Mouse (Mus musculus): ENCODE results near the gene Narfl. TPM values are rescaled to one million over a fixed set of nuclear protein-coding genes. Genes with fewer than 3 reads are reported as not detected.

Narfl gene
- polyA plus RNA-seq, 1 experiment from 2014 or later = 27.3 TPM

DNA sequence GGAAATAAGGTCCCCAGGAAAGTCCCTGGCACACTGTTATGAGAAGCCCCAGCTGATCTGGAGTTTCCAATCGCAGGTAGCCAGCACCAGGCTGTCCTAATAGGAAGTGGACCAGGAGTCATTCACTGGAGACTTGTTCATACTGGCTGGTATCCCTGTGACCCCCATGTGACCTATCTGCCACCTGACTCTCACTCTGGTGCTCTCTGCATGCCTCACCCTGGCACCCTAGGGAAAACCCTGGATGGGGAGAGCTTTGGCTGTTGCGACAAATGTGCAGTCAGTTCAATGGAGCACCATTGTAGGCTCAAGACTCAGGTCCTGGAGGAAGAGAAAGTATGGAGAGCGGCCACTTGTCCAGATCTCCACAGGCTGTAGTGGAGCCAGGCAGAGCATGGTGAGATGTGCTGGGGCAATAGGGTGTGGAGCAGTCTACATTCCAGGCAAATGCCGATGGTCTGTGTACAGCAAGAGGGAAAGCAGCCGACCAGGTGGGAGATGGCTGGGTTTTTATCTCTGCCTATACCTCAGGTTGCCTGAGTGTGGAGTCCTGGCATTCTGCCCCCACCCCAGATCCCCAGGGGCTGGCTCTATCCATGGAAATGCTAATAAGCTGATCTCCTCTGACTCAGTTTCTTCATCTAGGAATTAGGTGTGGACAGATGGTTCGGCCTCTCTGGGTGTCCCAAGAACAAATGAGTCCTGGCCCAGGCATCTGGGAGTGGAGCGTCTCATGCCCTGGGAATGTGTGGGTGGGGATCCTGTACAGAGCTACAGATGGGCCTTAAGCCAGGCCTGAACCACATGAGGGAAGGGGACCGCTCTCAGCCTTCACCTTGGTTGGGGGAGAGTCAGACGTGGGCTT is 17.0 kb upstream of the Narfl start:
- WGBS = 75% methylated on average over 9 of the region's 9 CpGs
- Histone ChIP-seq H3K9me3 (ENCODE audit: control insufficient read depth, low read length) (no peaks in the 10 kb centered on the region), H3K9ac (ENCODE audit: low read depth, low read length) (no peak overlapping the region), H3K36me3 (ENCODE audit: control insufficient read depth, insufficient read depth, low read length) (no peaks in the 10 kb centered on the region), H3K4me3 (ENCODE audit: low read length) (no peak overlapping the region), H3K4me2 (replicated peaks; ENCODE audit: low read depth, low read length) (no peak overlapping the region), H3K27ac (ENCODE audit: low read depth, low read length) (no peak overlapping the region), H3K4me1 (ENCODE audit: control insufficient read depth, insufficient read depth, low read length) (no peaks in the 10 kb centered on the region; the same call in 1 of the 2 replicates), H3K27me3 (ENCODE audit: control insufficient read depth, insufficient read depth, low read length) (no peaks in the 10 kb centered on the region)
- ATAC-seq (ENCODE audit: low FRiP score, low TSS enrichment) = no peak

GRCm38 (mm10) chr17:25757691-25758090 is 15.9 kb upstream of the Narfl start:
- no peak for ATAC-seq (ENCODE audit: low FRiP score, low TSS enrichment)
- H3K4me3 ChIP-seq (ENCODE audit: low read length) = no peak overlapping the region
- no peaks in the 10 kb centered on the region for H3K9me3 ChIP-seq (ENCODE audit: control insufficient read depth, low read length)
- no peaks in the 10 kb centered on the region for H3K27me3 ChIP-seq (ENCODE audit: control insufficient read depth, insufficient read depth, low read length)
- H3K27ac ChIP-seq (ENCODE audit: low read depth, low read length) = no peak overlapping the region
- no peak overlapping the region for H3K9ac ChIP-seq (ENCODE audit: low read depth, low read length)
- H3K36me3 ChIP-seq (ENCODE audit: control insufficient read depth, insufficient read depth, low read length) = no peaks in the 10 kb centered on the region
- WGBS = 57% methylated on average over 3 of the region's 3 CpGs
- H3K4me1 ChIP-seq (ENCODE audit: control insufficient read depth, insufficient read depth, low read length) = no peaks in the 10 kb centered on the region; the same call in 1 of the 2 replicates
- no peak overlapping the region for H3K4me2 ChIP-seq (replicated peaks; ENCODE audit: low read depth, low read length)

GRCm38 (mm10) chr17:25760148-25760547 is 13.4 kb upstream of the Narfl start:
- H3K4me2 ChIP-seq (replicated peaks; ENCODE audit: low read depth, low read length) = no peak overlapping the region
- H3K9me3 ChIP-seq (ENCODE audit: control insufficient read depth, low read length) = no peaks in the 10 kb centered on the region
- H3K27me3 ChIP-seq (ENCODE audit: control insufficient read depth, insufficient read depth, low read length) = no peaks in the 10 kb centered on the region
- H3K9ac ChIP-seq (ENCODE audit: low read depth, low read length) = no peak overlapping the region
- no peak overlapping the region for H3K4me3 ChIP-seq (ENCODE audit: low read length)
- WGBS = 73% methylated on average over 8 of the region's 8 CpGs
- no peak overlapping the region for H3K27ac ChIP-seq (ENCODE audit: low read depth, low read length)
- H3K36me3 ChIP-seq (ENCODE audit: control insufficient read depth, insufficient read depth, low read length) = no peaks in the 10 kb centered on the region
- no peaks in the 10 kb centered on the region; the same call in 1 of the 2 replicates for H3K4me1 ChIP-seq (ENCODE audit: control insufficient read depth, insufficient read depth, low read length)
- ATAC-seq (ENCODE audit: low FRiP score, low TSS enrichment) = no peak

DNA sequence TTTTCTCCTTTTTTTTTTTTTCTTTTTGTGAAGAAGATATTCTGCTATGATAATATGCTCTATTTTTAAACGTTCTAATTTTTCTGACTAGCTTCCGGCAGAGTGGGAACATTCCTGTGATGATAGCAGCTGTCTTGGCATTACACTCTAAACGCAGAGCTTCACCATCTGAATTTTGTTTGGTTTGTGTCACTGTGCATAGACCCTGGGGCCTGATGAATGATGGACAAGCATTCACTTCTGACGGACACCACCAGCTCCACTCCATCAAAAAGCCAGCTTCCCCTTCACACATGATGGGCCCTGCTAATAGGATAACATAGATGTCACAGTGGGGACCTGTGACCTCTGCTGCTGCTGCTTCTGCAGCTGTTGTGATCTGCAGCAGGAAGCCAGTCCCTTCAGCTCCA is 12.0 kb upstream of the Narfl start:
- H3K4me2 ChIP-seq (replicated peaks; ENCODE audit: low read depth, low read length) = no peak overlapping the region
- ATAC-seq (ENCODE audit: low FRiP score, low TSS enrichment) = no peak
- no peak overlapping the region for H3K9ac ChIP-seq (ENCODE audit: low read depth, low read length)
- H3K9me3 ChIP-seq (ENCODE audit: control insufficient read depth, low read length) = no peaks in the 10 kb centered on the region
- H3K27ac ChIP-seq (ENCODE audit: low read depth, low read length) = no peak overlapping the region
- WGBS = 61% methylated on average over 4 of the region's 4 CpGs
- H3K27me3 ChIP-seq (ENCODE audit: control insufficient read depth, insufficient read depth, low read length) = no peaks in the 10 kb centered on the region
- H3K4me3 ChIP-seq (ENCODE audit: low read length) = no peak overlapping the region
- H3K36me3 ChIP-seq (ENCODE audit: control insufficient read depth, insufficient read depth, low read length) = no peaks in the 10 kb centered on the region
- no peaks in the 10 kb centered on the region for H3K4me1 ChIP-seq (ENCODE audit: control insufficient read depth, insufficient read depth, low read length)

- no peak overlapping the region for H3K4me2 ChIP-seq (replicated peaks; ENCODE audit: low read depth, low read length)
- H3K4me1 ChIP-seq (ENCODE audit: control insufficient read depth, insufficient read depth, low read length) = no peaks in the 10 kb centered on the region
- ATAC-seq (ENCODE audit: low FRiP score, low TSS enrichment) = no peak
- H3K27ac ChIP-seq (ENCODE audit: low read depth, low read length) = no peak overlapping the region
- H3K9me3 ChIP-seq (ENCODE audit: control insufficient read depth, low read length) = no peaks in the 10 kb centered on the region
- H3K9ac ChIP-seq (ENCODE audit: low read depth, low read length) = no peak overlapping the region
- no peaks in the 10 kb centered on the region for H3K27me3 ChIP-seq (ENCODE audit: control insufficient read depth, insufficient read depth, low read length)
- WGBS = 34% methylated on average over 3 of the region's 3 CpGs
- H3K36me3 ChIP-seq (ENCODE audit: control insufficient read depth, insufficient read depth, low read length) = no peaks in the 10 kb centered on the region
- H3K4me3 ChIP-seq (ENCODE audit: low read length) = no peak overlapping the region
Observed at GRCm38 (mm10) chr17:25762591-25762990, 11.0 kb upstream of the Narfl start.

GRCm38 (mm10) chr17:25765886-25766285 is 7.7 kb upstream of the Narfl start:
- Histone ChIP-seq H3K27me3 (ENCODE audit: control insufficient read depth, insufficient read depth, low read length) (no peaks in the 10 kb centered on the region), H3K4me2 (replicated peaks; ENCODE audit: low read depth, low read length) (no peak overlapping the region), H3K36me3 (ENCODE audit: control insufficient read depth, insufficient read depth, low read length) (no peaks in the 10 kb centered on the region), H3K9ac (ENCODE audit: low read depth, low read length) (no peak overlapping the region), H3K9me3 (ENCODE audit: control insufficient read depth, low read length) (no peaks in the 10 kb centered on the region), H3K4me3 (ENCODE audit: low read length) (no peak overlapping the region), H3K4me1 (ENCODE audit: control insufficient read depth, insufficient read depth, low read length) (no peaks in the 10 kb centered on the region), H3K27ac (ENCODE audit: low read depth, low read length) (no peak overlapping the region)
- WGBS = 46% methylated on average over 5 of the region's 5 CpGs
- ATAC-seq (ENCODE audit: low FRiP score, low TSS enrichment) = no peak

DNA sequence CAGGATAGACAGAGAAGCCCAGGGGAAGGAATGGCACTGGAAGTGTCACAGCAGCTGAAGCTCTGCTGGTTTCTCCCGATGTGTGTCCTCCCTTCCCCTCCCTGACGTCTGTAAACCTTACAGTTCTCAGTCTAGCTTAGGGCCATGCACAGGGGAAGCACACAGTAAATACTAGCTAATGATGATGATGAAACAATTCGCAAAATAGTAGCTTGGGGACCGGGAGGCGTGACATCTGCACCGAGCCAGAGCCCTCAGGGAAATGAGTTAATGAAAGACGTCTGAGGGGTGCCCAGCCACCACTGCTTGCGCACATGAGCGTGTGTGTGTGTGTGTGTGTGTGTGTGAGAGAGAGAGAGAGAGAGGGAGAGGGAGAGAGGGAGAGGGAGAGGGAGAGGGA is 4.2 kb upstream of the Narfl start:
- no peak overlapping the region for H3K9ac ChIP-seq (ENCODE audit: low read depth, low read length)
- no peak for ATAC-seq (ENCODE audit: low FRiP score, low TSS enrichment)
- no peaks in the 10 kb centered on the region for H3K36me3 ChIP-seq (ENCODE audit: control insufficient read depth, insufficient read depth, low read length)
- H3K27ac ChIP-seq (ENCODE audit: low read depth, low read length) = no peak overlapping the region
- no peak overlapping the region for H3K4me2 ChIP-seq (replicated peaks; ENCODE audit: low read depth, low read length)
- 51% methylated on average over 9 of the region's 9 CpGs for WGBS
- H3K4me1 ChIP-seq (ENCODE audit: control insufficient read depth, insufficient read depth, low read length) = peaks cover 3% of the 10 kb centered on the region
- no peak overlapping the region for H3K4me3 ChIP-seq (ENCODE audit: low read length)
- H3K27me3 ChIP-seq (ENCODE audit: control insufficient read depth, insufficient read depth, low read length) = no peaks in the 10 kb centered on the region
- H3K9me3 ChIP-seq (ENCODE audit: control insufficient read depth, low read length) = no peaks in the 10 kb centered on the region

DNA sequence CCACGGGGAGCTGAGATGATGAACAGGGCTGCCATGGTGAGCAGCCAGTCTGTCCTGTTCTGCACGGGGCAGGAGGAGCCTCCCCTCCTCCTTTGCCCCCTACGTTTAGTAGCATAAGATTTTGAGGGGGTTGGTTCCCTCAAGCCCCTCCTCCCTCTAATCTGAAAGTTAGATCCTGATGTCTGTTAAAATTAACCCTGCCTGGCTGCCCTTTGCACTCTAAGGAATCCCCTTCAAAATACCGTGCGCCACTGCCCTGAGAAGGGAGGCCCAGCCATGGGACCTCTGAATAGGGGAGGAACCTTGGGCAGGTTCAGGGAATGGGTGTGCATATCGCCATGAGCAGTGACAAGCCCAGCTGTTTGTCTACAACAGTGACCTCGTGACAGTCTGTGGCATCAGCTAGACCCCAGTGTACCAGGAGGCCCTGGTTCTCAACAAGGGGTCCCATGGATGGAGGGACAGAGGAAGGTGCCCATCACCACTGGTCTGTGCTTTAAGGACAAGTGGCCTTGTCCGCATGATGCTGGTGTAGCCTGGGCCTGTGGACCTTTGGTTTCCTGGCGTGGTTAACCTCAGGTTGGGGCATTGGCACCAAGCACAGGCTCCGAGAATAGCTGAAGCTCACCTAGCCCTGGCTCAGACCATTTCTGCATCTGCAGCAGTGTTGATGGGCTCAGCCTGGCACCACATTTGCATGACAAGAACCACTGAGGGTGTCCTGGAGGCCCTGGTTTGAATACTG is 1.9 kb downstream of the Narfl start:
- Histone ChIP-seq H3K9ac (ENCODE audit: low read depth, low read length) (peak overlapping the region; percentile 4; the same call in 1 of the 2 replicates), H3K4me3 (ENCODE audit: low read length) (no peak overlapping the region), H3K4me1 (ENCODE audit: control insufficient read depth, insufficient read depth, low read length) (peaks cover 6% of the 10 kb centered on the region), H3K36me3 (ENCODE audit: control insufficient read depth, insufficient read depth, low read length) (peaks cover 21% of the 10 kb centered on the region; the same call in 1 of the 2 replicates), H3K4me2 (replicated peaks; ENCODE audit: low read depth, low read length) (no peak overlapping the region), H3K27ac (ENCODE audit: low read depth, low read length) (no peak overlapping the region), H3K9me3 (ENCODE audit: control insufficient read depth, low read length) (no peaks in the 10 kb centered on the region), H3K27me3 (ENCODE audit: control insufficient read depth, insufficient read depth, low read length) (no peaks in the 10 kb centered on the region)
- whole genome bisulfite sequencing = 75% methylated on average over 10 of the region's 10 CpGs
- no peak for ATAC-seq (ENCODE audit: low FRiP score, low TSS enrichment)

DNA sequence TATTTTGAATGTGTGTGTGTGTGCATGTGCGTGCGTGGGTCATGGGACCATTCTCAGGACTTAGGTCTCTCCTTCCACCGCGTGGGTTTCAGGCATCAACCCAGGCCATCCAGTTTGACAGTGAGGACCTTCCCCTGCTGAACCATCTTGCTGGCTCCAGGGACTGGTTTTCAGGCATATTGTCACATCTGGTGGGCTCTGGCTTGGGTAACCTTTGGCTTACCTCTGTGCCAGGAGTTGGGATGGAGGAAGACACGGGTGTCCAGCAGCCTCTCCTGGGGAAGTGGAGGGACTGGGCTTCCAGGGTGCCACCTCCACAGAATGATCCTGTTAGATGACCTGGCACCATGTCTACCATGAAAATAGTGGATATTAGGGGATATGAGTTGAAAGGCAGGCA is 4.4 kb downstream of the Narfl start:
- Histone ChIP-seq H3K36me3 (ENCODE audit: control insufficient read depth, insufficient read depth, low read length) (peaks cover 44% of the 10 kb centered on the region), H3K9me3 (ENCODE audit: control insufficient read depth, low read length) (no peaks in the 10 kb centered on the region), H3K27me3 (ENCODE audit: control insufficient read depth, insufficient read depth, low read length) (no peaks in the 10 kb centered on the region), H3K4me2 (replicated peaks; ENCODE audit: low read depth, low read length) (no peak overlapping the region), H3K4me1 (ENCODE audit: control insufficient read depth, insufficient read depth, low read length) (peaks cover 6% of the 10 kb centered on the region), H3K9ac (ENCODE audit: low read depth, low read length) (no peak overlapping the region), H3K27ac (ENCODE audit: low read depth, low read length) (no peak overlapping the region), H3K4me3 (ENCODE audit: low read length) (no peak overlapping the region)
- WGBS = 91% methylated on average over 5 of the region's 5 CpGs
- no peak for ATAC-seq (ENCODE audit: low FRiP score, low TSS enrichment)
